Mouse (Mus musculus) heart, adult 2 months (tissue): ENCODE measurements around the gene Adamts18. TPM values are rescaled to one million over a fixed set of nuclear protein-coding genes. Genes with fewer than 3 reads are reported as not detected.

Experiments
- DNase-seq, 2 experiments: peaks; one replicate each; pipeline ENCODE4 v3.0.0; 2021
- H3K27ac ChIP-seq: fragments of 200-600 bp; 2 replicates; pipeline ENCODE4 v1.8.1; 2022
- H3K27me3 ChIP-seq: fragments of 200-500 bp; 2 replicates; pipeline ENCODE4 v1.6.1; 2012; ENCODE audit warnings: mild to moderate bottlenecking, low read length, inconsistent platforms, mixed read lengths; ENCODE audit not compliant: control insufficient read depth, insufficient read depth
- H3K36me3 ChIP-seq: fragments of 200-500 bp; 2 replicates; pipeline ENCODE4 v1.6.1; 2012; ENCODE audit warnings: low read length, inconsistent platforms; ENCODE audit not compliant: control insufficient read depth, insufficient read depth
- H3K4me1 ChIP-seq: fragments of 200-500 bp; 2 replicates; pipeline ENCODE4 v1.6.1; 2011; ENCODE audit warnings: low read length; ENCODE audit not compliant: control insufficient read depth, insufficient read depth
- H3K4me3 ChIP-seq: fragments of 200-600 bp; 2 replicates; pipeline ENCODE4 v1.8.1; 2022
- H3K79me2 ChIP-seq: fragments of 200-500 bp; replicated peaks from 2 replicates; pipeline ENCODE4 v1.6.1; 2012; ENCODE audit warnings: mild to moderate bottlenecking, inconsistent platforms, low read length, moderate library complexity, mixed read lengths; ENCODE audit not compliant: control insufficient read depth, insufficient read depth
- H3K9ac ChIP-seq: fragments of 200-500 bp; 2 replicates; pipeline ENCODE4 v1.6.1; 2012; ENCODE audit warnings: low read depth, mild to moderate bottlenecking, control low read depth, inconsistent platforms, low read length, mixed read lengths
- CTCF ChIP-seq: fragments of 200-600 bp; IDR thresholded peaks from 2 replicates; pipeline ENCODE4 v1.8.1; 2022; ENCODE audit warnings: antibody characterized with exemption, mild to moderate bottlenecking, moderate library complexity
- EP300 ChIP-seq: fragments of 200-500 bp; IDR thresholded peaks from 2 replicates; pipeline ENCODE4 v1.6.1; 2011; ENCODE audit warnings: low read depth, low read length, control low read depth; ENCODE audit not compliant: insufficient read depth
- POLR2A ChIP-seq: fragments of 200-500 bp; IDR thresholded peaks from 2 replicates; pipeline ENCODE4 v1.6.1; 2011; ENCODE audit warnings: mild to moderate bottlenecking, low read depth, low read length, control low read depth; ENCODE audit not compliant: insufficient read depth
- WGBS: fragments of 180-500 bp; shearing (Covaris S2); methylation state at CpG from one replicate; pipeline ENCODE4 v1.1.7; 2018; 5-methylcytosine and 5-hydroxymethylcytosine counted together
- intact Hi-C: fragments of 180-260 bp; cut with DNase I; formaldehyde crosslinking; loops from one replicate; pipeline ENCODE4 v1.15.1; 2025
- polyA plus RNA-seq: library from polyadenylated mRNA; depleted of rRNA; stranded (reverse); fragments of >200 nt; gene quantifications from 2 replicates; pipeline ENCODE4 v1.2.3, GENCODE M21; 2012; rRNA removed
- total RNA-seq, 2 experiments: library from RNA; stranded (reverse); gene quantifications; 2 replicates each; pipeline ENCODE4 v1.2.3; 2021

Gene Adamts18
- total and polyA plus RNA-seq, 3 experiments = 0.04 TPM; not detected in 2

GRCm38 (mm10) chr8:113656681-113657298, 191.7 kb downstream of the Adamts18 start:
- Histone ChIP-seq H3K27me3 (no peaks in the 10 kb centered on the region), H3K79me2 (no peaks in the 10 kb centered on the region), H3K9ac (no peak overlapping the region), H3K36me3 (no peaks in the 10 kb centered on the region), H3K4me1 (no peaks in the 10 kb centered on the region), H3K27ac (no peak overlapping the region), H3K4me3 (no peak overlapping the region)
- intact Hi-C loops = no loop called here
- TF ChIP-seq CTCF (no peak), POLR2A (no peak), EP300 (no peak)
- DNase-seq = no peak
- WGBS = 81% methylated on average over 11 of the region's 11 CpGs

- H3K4me3 ChIP-seq = no peak overlapping the region
- no peak for DNase-seq
- 79% methylated on average over 5 of the region's 5 CpGs for WGBS
- intact Hi-C loops = no loop called here
- no peak overlapping the region for H3K9ac ChIP-seq
- no peaks in the 10 kb centered on the region for H3K4me1 ChIP-seq
- no peaks in the 10 kb centered on the region for H3K79me2 ChIP-seq
- H3K27ac ChIP-seq = no peak overlapping the region
- no peaks in the 10 kb centered on the region for H3K36me3 ChIP-seq
- no peaks in the 10 kb centered on the region for H3K27me3 ChIP-seq
- TF ChIP-seq POLR2A (no peak), EP300 (no peak), CTCF (no peak)
Measured at GRCm38 (mm10) chr8:113656154-113656553, 192.4 kb downstream of the Adamts18 start.

GRCm38 (mm10) chr8:113653151-113653550, 195.4 kb downstream of the Adamts18 start:
- no peaks in the 10 kb centered on the region for H3K79me2 ChIP-seq
- no peak overlapping the region for H3K27ac ChIP-seq
- no peak for DNase-seq
- H3K4me3 ChIP-seq = no peak overlapping the region
- no peaks in the 10 kb centered on the region for H3K27me3 ChIP-seq
- no peaks in the 10 kb centered on the region for H3K36me3 ChIP-seq
- 39% methylated on average over 4 of the region's 4 CpGs for WGBS
- intact Hi-C loops = no loop called here
- no peaks in the 10 kb centered on the region for H3K4me1 ChIP-seq
- no peak overlapping the region for H3K9ac ChIP-seq
- no peak for TF ChIP-seq EP300
- no peak for TF ChIP-seq POLR2A
- no peak for TF ChIP-seq CTCF

- WGBS = 82% methylated on average over 12 of the region's 12 CpGs
- Histone ChIP-seq H3K27ac (no peak overlapping the region), H3K79me2 (no peaks in the 10 kb centered on the region), H3K9ac (no peak overlapping the region), H3K4me3 (no peak overlapping the region), H3K4me1 (no peaks in the 10 kb centered on the region), H3K36me3 (no peaks in the 10 kb centered on the region), H3K27me3 (no peaks in the 10 kb centered on the region)
- TF ChIP-seq CTCF (no peak), EP300 (no peak), POLR2A (no peak)
- intact Hi-C loops = no loop called here
- no peak for DNase-seq
Measured at GRCm38 (mm10) chr8:113652450-113652849, 196.1 kb downstream of the Adamts18 start.

Other genes with a start within 250 kb of the Adamts18 start
- gene Mon1b, start 213.2 kb downstream of the Adamts18 start, total RNA-seq = 1 to 10 TPM; 6.2 to 6.6 TPM
- 2.7 and 3.3 TPM in 2 replicates for gene Mon1b, start 213.2 kb downstream of the Adamts18 start, polyA plus RNA-seq
- gene Syce1l, start 205.5 kb downstream of the Adamts18 start, total RNA-seq = not detected
- not detected in 2 replicates for gene Syce1l, start 205.5 kb downstream of the Adamts18 start, polyA plus RNA-seq